Mouse (Mus musculus) bone marrow, adult 2 months (tissue): ENCODE results near the gene Slc38a7.

Experiments
- CTCF ChIP-seq: fragments of 200-500 bp; IDR thresholded peaks from 2 replicates; pipeline ENCODE4 v1.5.1; 2011; ENCODE audit warnings: low read length, control low read depth; ENCODE audit not compliant: control insufficient read depth, insufficient read depth
- POLR2A ChIP-seq: fragments of 200-500 bp; IDR thresholded peaks from 2 replicates; pipeline ENCODE4 v1.6.1; 2011; ENCODE audit warnings: low read depth, mild to moderate bottlenecking, control low read depth, low read length, borderline replicate concordance; ENCODE audit not compliant: control insufficient read depth

- TF ChIP-seq CTCF, result no peak
- TF ChIP-seq POLR2A, result no peak
These were observed 835 bp upstream of the Slc38a7 start for GRCm38 (mm10) chr8:95854174-95854573.
